Comparison of ENCODE assay signal across 8 mouse cellular contexts in genomic region chr2:27418577-27419070, GRCm38 (mm10). TPM values are rescaled to one million over a fixed set of nuclear protein-coding genes. Genes with fewer than 3 reads are reported as not detected.
DNase-seq lines count a peak whose midpoint lies in the region; ATAC-seq lines count a peak whose summit lies in the region.

No protein-coding gene starts in this region.

- peak; percentile 35 for ATAC-seq in liver, embryonic 16.5 days (ENCODE audit: low read depth)
- no peak for ATAC-seq in stomach, embryonic 14.5 days (ENCODE audit: insufficient number of reproducible peaks, insufficient read depth, low FRiP score, low read depth)
- no peak for ATAC-seq in activated CD4-positive, CD25-positive, alpha-beta regulatory T cell, adult 4 months

- H3K4me2 ChIP-seq in liver, embryonic 16.5 days (ENCODE audit: low read depth, low read length) = no peak overlapping the region
- 0 out of 2 replicates have a peak overlapping the region, but pooled peaks have one; percentile 3 for H3K4me2 ChIP-seq in stomach, embryonic 14.5 days (replicated peaks; ENCODE audit: low read depth, low read length)

- no peak overlapping the region for H3K9ac ChIP-seq in liver, embryonic 16.5 days (ENCODE audit: low read depth, low read length)
- no peak overlapping the region for H3K9ac ChIP-seq in stomach, embryonic 14.5 days (replicated peaks; ENCODE audit: low read depth, low read length)

- 19% methylated on average over 6 of the region's 6 CpGs for WGBS in liver, embryonic 16.5 days (ENCODE audit: insufficient replicate concordance)
- 21% methylated on average over 6 of the region's 6 CpGs for WGBS in stomach, embryonic 14.5 days

- H3K4me1 ChIP-seq in liver, embryonic 16.5 days (ENCODE audit: control insufficient read depth, low read depth, low read length) = peaks cover 52% of the 10 kb centered on the region
- peaks cover 73% of the 10 kb centered on the region for H3K4me1 ChIP-seq in stomach, embryonic 14.5 days (ENCODE audit: control insufficient read depth, insufficient read depth, low read length)

- no peaks in the 10 kb centered on the region for H3K9me3 ChIP-seq in liver, embryonic 16.5 days (replicated peaks; ENCODE audit: control insufficient read depth, low read length)
- no peaks in the 10 kb centered on the region for H3K9me3 ChIP-seq in stomach, embryonic 14.5 days (ENCODE audit: control insufficient read depth, low read depth, low read length)

- DNase-seq in testis, postnatal 14 days (ENCODE audit: low spot score) = peak; percentile 47
- DNase-seq in testis, postnatal 10 days (ENCODE audit: low spot score) = no peak
- DNase-seq in heart, postnatal 4 days = peak; percentile 42
- DNase-seq in retina, embryonic 14.5 days (ENCODE audit: low spot score) = no peak
- no peak for DNase-seq in right cerebral cortex, postnatal 14 days

- no peak overlapping the region for H3K4me3 ChIP-seq in liver, embryonic 16.5 days (ENCODE audit: low read depth, low read length)
- no peak overlapping the region for H3K4me3 ChIP-seq in stomach, embryonic 14.5 days (ENCODE audit: low read depth, low read length)

- H3K27me3 ChIP-seq in liver, embryonic 16.5 days (ENCODE audit: control insufficient read depth, insufficient read depth, low read depth, low read length) = no peaks in the 10 kb centered on the region
- H3K27me3 ChIP-seq in stomach, embryonic 14.5 days (ENCODE audit: control insufficient read depth, insufficient read depth, low read length) = no peaks in the 10 kb centered on the region

- H3K36me3 ChIP-seq in liver, embryonic 16.5 days (ENCODE audit: control insufficient read depth, insufficient read depth) = no peaks in the 10 kb centered on the region
- no peaks in the 10 kb centered on the region for H3K36me3 ChIP-seq in stomach, embryonic 14.5 days (ENCODE audit: control insufficient read depth, insufficient read depth, low read length)

- no peak overlapping the region for H3K27ac ChIP-seq in liver, embryonic 16.5 days (ENCODE audit: low read length)
- peak overlapping the region; percentile 40; the same call in 1 of the 2 replicates for H3K27ac ChIP-seq in stomach, embryonic 14.5 days (ENCODE audit: low read length)

RNA-seq across cellular contexts. Expression of gene Vav2, which starts 8.2 kb away (rescaled TPM):
- 10 to 100 TPM; 13.3 to 14.8 TPM for total RNA-seq in heart, postnatal 4 days (2021)
- 4.9 and 5.9 TPM in 2 replicates for polyA plus RNA-seq in liver, embryonic 16.5 days (2015; fragmentation: Nextera tagmentation; extraction: Ambion mirVana)
- polyA plus RNA-seq in stomach, embryonic 14.5 days (2014; fragmentation: Nextera tagmentation; extraction: Ambion mirVana) = 7.6 and 8.0 TPM in 2 replicates
- 1 to 10 TPM; 5.8 to 8.3 TPM for polyA plus RNA-seq in activated CD4-positive, CD25-positive, alpha-beta regulatory T cell, adult 4 months (2017; shearing (Covaris generic))

RNA-seq across cellular contexts. Expression of gene Brd3os, which starts 23.5 kb away (rescaled TPM):
- total RNA-seq in heart, postnatal 4 days (2021) = 1 to 10 TPM in 1 of 2 experiments, under 1 TPM in 1; 0.90 to 1.1 TPM
- 0.32 and 0.67 TPM in 2 replicates for polyA plus RNA-seq in liver, embryonic 16.5 days (2015; fragmentation: Nextera tagmentation; extraction: Ambion mirVana)
- polyA plus RNA-seq in stomach, embryonic 14.5 days (2014; fragmentation: Nextera tagmentation; extraction: Ambion mirVana) = 11.0 and 11.5 TPM in 2 replicates
- polyA plus RNA-seq in activated CD4-positive, CD25-positive, alpha-beta regulatory T cell, adult 4 months (2017; shearing (Covaris generic)) = under 1 TPM in 1 of 2 experiments, not detected in 1; 0.33 TPM

Comparison
In these comparisons a context has a peak if more than half of its experiments do, and no peak if none do; other contexts are left out.
1. DNase-seq: peak in testis, postnatal 14 days (single experiment) and heart, postnatal 4 days (single experiment); none in testis, postnatal 10 days (single experiment), retina, embryonic 14.5 days (single experiment) and right cerebral cortex, postnatal 14 days (single experiment).